Comparison of ENCODE assay signal across 8 mouse cellular contexts in the genomic region with DNA sequence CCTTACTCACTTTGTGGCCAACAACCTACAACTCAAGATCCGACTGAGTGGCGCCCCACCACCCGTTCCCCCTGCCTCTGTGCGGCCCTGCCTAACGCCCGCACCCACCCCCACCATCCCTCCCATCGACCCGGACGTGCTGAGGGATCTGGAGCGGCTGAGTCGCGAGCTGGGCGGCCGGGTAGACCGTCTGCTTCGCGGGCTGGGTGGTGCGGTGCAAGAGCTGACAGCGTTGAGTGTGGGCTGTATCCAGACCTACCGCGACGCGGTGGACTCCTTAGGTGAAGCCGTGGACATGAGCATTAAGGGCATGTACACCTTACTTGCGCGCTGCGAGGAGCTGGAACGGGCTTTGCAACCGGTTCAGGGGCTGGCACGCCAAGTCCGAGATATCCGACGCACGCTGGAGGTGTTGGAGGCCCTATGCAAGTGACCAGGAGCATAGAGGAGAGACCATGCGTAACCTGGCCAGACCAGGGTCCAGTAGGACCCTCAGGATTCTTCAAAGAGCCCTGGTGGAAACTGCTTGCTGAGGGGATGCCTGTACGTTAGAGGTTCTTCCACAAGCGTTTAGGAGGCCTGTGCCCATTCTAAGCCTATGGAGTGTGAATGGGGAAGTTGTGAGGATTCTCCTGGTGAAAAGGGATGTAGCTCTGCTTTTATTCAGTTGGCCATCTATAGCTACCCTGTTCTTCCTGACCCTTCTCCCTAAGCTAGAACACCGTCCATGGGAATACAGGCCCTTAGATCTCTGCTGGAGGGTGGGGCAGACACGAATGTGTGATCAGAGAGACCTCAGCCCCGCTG. TPM values are rescaled to one million over a fixed set of nuclear protein-coding genes. Genes with fewer than 3 reads are reported as not detected.
A peak's percentile ranks its signal among the peaks of the same experiment; 100 is the strongest.
DNase-seq lines count a peak whose midpoint lies in the region; ATAC-seq and TF ChIP-seq lines count a peak whose summit lies in the region.

No protein-coding gene starts in this region.

- TF ChIP-seq CTCF in ES-Bruce4 (IDR thresholded peaks at IDR 0.05; ENCODE audit: low read depth, low read length): no peak

- no peak for TF ChIP-seq EP300 in ES-Bruce4 (IDR thresholded peaks at IDR 0.05; ENCODE audit: insufficient read depth, low read depth, low read length)

- no peak overlapping the region for H3K27ac ChIP-seq in ES-Bruce4 (ENCODE audit: insufficient read depth, low read length)
- peak overlapping the region; percentile 96 for H3K27ac ChIP-seq in heart, embryonic 16.5 days (ENCODE audit: low read length)
- peak overlapping the region; percentile 86; the same call in 1 of the 2 replicates for H3K27ac ChIP-seq in limb, embryonic 13.5 days
- peak overlapping the region; percentile 95 for H3K27ac ChIP-seq in neural tube, embryonic 13.5 days (replicated peaks)

- no peaks in the 10 kb centered on the region for H3K27me3 ChIP-seq in ES-Bruce4 (ENCODE audit: control insufficient read depth, insufficient read depth, low read length, poor library complexity, severe bottlenecking)
- no peaks in the 10 kb centered on the region for H3K27me3 ChIP-seq in heart, embryonic 16.5 days (ENCODE audit: control insufficient read depth, insufficient read depth, low read length)
- no peaks in the 10 kb centered on the region for H3K27me3 ChIP-seq in limb, embryonic 13.5 days
- H3K27me3 ChIP-seq in neural tube, embryonic 13.5 days: peaks cover 3% of the 10 kb centered on the region; the same call in 1 of the 2 replicates

- no peak for TF ChIP-seq POLR2A in ES-Bruce4 (IDR thresholded peaks at IDR 0.05; ENCODE audit: insufficient read depth, low read length)

- WGBS in heart, embryonic 16.5 days: 1% methylated on average over 40 of the region's 40 CpGs
- 2% methylated on average over 40 of the region's 40 CpGs for WGBS in limb, embryonic 13.5 days
- 2% methylated on average over 40 of the region's 40 CpGs for WGBS in neural tube, embryonic 13.5 days

- DNase-seq in layer of hippocampus, adult 11-12 months (ENCODE audit: low spot score): peak; percentile 35
- DNase-seq in layer of hippocampus, adult 8-10 months (ENCODE audit: low spot score in 2 of 2): no peak
- peak; percentile 51 for DNase-seq in cerebellum, adult 8-10 months

- H3K9me3 ChIP-seq in ES-Bruce4 (replicated peaks; ENCODE audit: control insufficient read depth, insufficient read depth, low read length, poor library complexity, severe bottlenecking): no peaks in the 10 kb centered on the region
- H3K9me3 ChIP-seq in heart, embryonic 16.5 days (replicated peaks; ENCODE audit: control insufficient read depth, low read length): no peaks in the 10 kb centered on the region
- H3K9me3 ChIP-seq in limb, embryonic 13.5 days: no peaks in the 10 kb centered on the region
- no peaks in the 10 kb centered on the region for H3K9me3 ChIP-seq in neural tube, embryonic 13.5 days

- peak overlapping the region; percentile 81 for H3K4me2 ChIP-seq in heart, embryonic 16.5 days (ENCODE audit: low read depth, low read length)
- H3K4me2 ChIP-seq in limb, embryonic 13.5 days (replicated peaks): peak overlapping the region; percentile 95
- H3K4me2 ChIP-seq in neural tube, embryonic 13.5 days: peak overlapping the region; percentile 91

- no peaks in the 10 kb centered on the region for H3K4me1 ChIP-seq in ES-Bruce4 (ENCODE audit: control insufficient read depth, insufficient read depth, low read length)
- peaks cover 27% of the 10 kb centered on the region for H3K4me1 ChIP-seq in heart, embryonic 16.5 days (ENCODE audit: control insufficient read depth, insufficient read depth, low read length)
- H3K4me1 ChIP-seq in limb, embryonic 13.5 days: peaks cover 33% of the 10 kb centered on the region
- H3K4me1 ChIP-seq in neural tube, embryonic 13.5 days (replicated peaks): peaks cover 41% of the 10 kb centered on the region

- peak overlapping the region; percentile 79 for H3K4me3 ChIP-seq in ES-Bruce4 (ENCODE audit: low read depth, low read length)
- peak overlapping the region; percentile 95 for H3K4me3 ChIP-seq in heart, embryonic 16.5 days (ENCODE audit: low read length)
- H3K4me3 ChIP-seq in limb, embryonic 13.5 days: peak overlapping the region; percentile 90
- H3K4me3 ChIP-seq in neural tube, embryonic 13.5 days: peak overlapping the region; percentile 81

- peak overlapping the region; percentile 87 for H3K9ac ChIP-seq in ES-Bruce4 (ENCODE audit: low read depth, poor library complexity, severe bottlenecking)
- peak overlapping the region; percentile 96 for H3K9ac ChIP-seq in heart, embryonic 16.5 days (ENCODE audit: low read length)
- H3K9ac ChIP-seq in limb, embryonic 13.5 days: peak overlapping the region; percentile 88
- peak overlapping the region; percentile 90 for H3K9ac ChIP-seq in neural tube, embryonic 13.5 days

- no peaks in the 10 kb centered on the region for H3K36me3 ChIP-seq in ES-Bruce4 (ENCODE audit: control insufficient read depth, insufficient read depth, low read length, poor library complexity, severe bottlenecking)
- no peaks in the 10 kb centered on the region for H3K36me3 ChIP-seq in heart, embryonic 16.5 days (ENCODE audit: control insufficient read depth, insufficient read depth)
- H3K36me3 ChIP-seq in limb, embryonic 13.5 days: no peaks in the 10 kb centered on the region
- no peaks in the 10 kb centered on the region for H3K36me3 ChIP-seq in neural tube, embryonic 13.5 days

- ATAC-seq in heart, embryonic 16.5 days (replicated peaks; ENCODE audit: extremely low read depth, insufficient read depth, low FRiP score): no peak
- no peak for ATAC-seq in limb, embryonic 13.5 days (ENCODE audit: low FRiP score, low read depth)
- ATAC-seq in neural tube, embryonic 13.5 days (ENCODE audit: low read depth): peak; percentile 5; the same call in 1 of the 2 replicates
- no peak for ATAC-seq in megakaryocyte progenitor cell, adult 5-6 weeks (replicated peaks; ENCODE audit: poor library complexity)

RNA-seq across cellular contexts. Expression of a gene that starts 1.1 kb away (rescaled TPM):
- 10 to 100 TPM; 30.8 to 33.3 (median 31.5) TPM for total RNA-seq in layer of hippocampus, adult 8-10 months (2022)
- polyA plus RNA-seq in ES-Bruce4 (2011; ENCODE audit: insufficient read depth, insufficient read length, low read depth, missing spikeins): 4.0 and 7.0 TPM in 2 replicates
- 11.2 and 12.0 TPM in 2 replicates for polyA plus RNA-seq in heart, embryonic 16.5 days (2015; fragmentation: Nextera tagmentation; extraction: Ambion mirVana)
- 9.5 and 9.6 TPM in 2 replicates for polyA plus RNA-seq in limb, embryonic 13.5 days (2015; fragmentation: Nextera tagmentation; extraction: Ambion mirVana)
- 14.7 and 16.8 TPM in 2 replicates for polyA plus RNA-seq in neural tube, embryonic 13.5 days (2015; fragmentation: Nextera tagmentation; extraction: Ambion mirVana)
- 6.2 and 7.6 TPM in 2 replicates for total RNA-seq in megakaryocyte progenitor cell, adult 5-6 weeks (2015)
- total RNA-seq in megakaryocyte progenitor cell, adult 5-6 weeks (2017): 6.6 and 6.7 TPM in 2 replicates

RNA-seq across cellular contexts. Expression of a gene that starts 10.0 kb away (rescaled TPM):
- total RNA-seq in layer of hippocampus, adult 8-10 months (2022): 10 to 100 TPM; 14.8 to 21.0 (median 19.0) TPM
- 17.1 and 24.7 TPM in 2 replicates for polyA plus RNA-seq in ES-Bruce4 (2011; ENCODE audit: insufficient read depth, insufficient read length, low read depth, missing spikeins)
- 43.3 and 46.5 TPM in 2 replicates for polyA plus RNA-seq in heart, embryonic 16.5 days (2015; fragmentation: Nextera tagmentation; extraction: Ambion mirVana)
- polyA plus RNA-seq in limb, embryonic 13.5 days (2015; fragmentation: Nextera tagmentation; extraction: Ambion mirVana): 46.4 and 52.0 TPM in 2 replicates
- polyA plus RNA-seq in neural tube, embryonic 13.5 days (2015; fragmentation: Nextera tagmentation; extraction: Ambion mirVana): 28.4 and 29.2 TPM in 2 replicates
- 18.6 and 23.4 TPM in 2 replicates for total RNA-seq in megakaryocyte progenitor cell, adult 5-6 weeks (2015)
- total RNA-seq in megakaryocyte progenitor cell, adult 5-6 weeks (2017): 23.9 and 40.6 TPM in 2 replicates

RNA-seq across cellular contexts. Expression of a gene that starts 15.2 kb away (rescaled TPM):
- total RNA-seq in layer of hippocampus, adult 8-10 months (2022): 1 to 10 TPM in 2 of 4 experiments, under 1 TPM in 2; 0.52 to 1.6 (median 0.88) TPM
- 108 and 121 TPM in 2 replicates for polyA plus RNA-seq in ES-Bruce4 (2011; ENCODE audit: insufficient read depth, insufficient read length, low read depth, missing spikeins)
- 85.7 and 95.3 TPM in 2 replicates for polyA plus RNA-seq in heart, embryonic 16.5 days (2015; fragmentation: Nextera tagmentation; extraction: Ambion mirVana)
- 140 and 141 TPM in 2 replicates for polyA plus RNA-seq in limb, embryonic 13.5 days (2015; fragmentation: Nextera tagmentation; extraction: Ambion mirVana)
- polyA plus RNA-seq in neural tube, embryonic 13.5 days (2015; fragmentation: Nextera tagmentation; extraction: Ambion mirVana): 22.7 and 33.0 TPM in 2 replicates
- 100 and 103 TPM in 2 replicates for total RNA-seq in megakaryocyte progenitor cell, adult 5-6 weeks (2015)
- 103 and 128 TPM in 2 replicates for total RNA-seq in megakaryocyte progenitor cell, adult 5-6 weeks (2017)

RNA-seq across cellular contexts. Expression of a gene that starts 27.6 kb away (rescaled TPM):
- 100 to 1,000 TPM; 926 to 962 (median 934) TPM for total RNA-seq in layer of hippocampus, adult 8-10 months (2022)
- 39.5 and 41.6 TPM in 2 replicates for polyA plus RNA-seq in ES-Bruce4 (2011; ENCODE audit: insufficient read depth, insufficient read length, low read depth, missing spikeins)
- polyA plus RNA-seq in heart, embryonic 16.5 days (2015; fragmentation: Nextera tagmentation; extraction: Ambion mirVana): 84.1 and 91.1 TPM in 2 replicates
- 82.8 and 88.6 TPM in 2 replicates for polyA plus RNA-seq in limb, embryonic 13.5 days (2015; fragmentation: Nextera tagmentation; extraction: Ambion mirVana)
- polyA plus RNA-seq in neural tube, embryonic 13.5 days (2015; fragmentation: Nextera tagmentation; extraction: Ambion mirVana): 268 and 282 TPM in 2 replicates
- total RNA-seq in megakaryocyte progenitor cell, adult 5-6 weeks (2015): 36.6 and 41.2 TPM in 2 replicates
- total RNA-seq in megakaryocyte progenitor cell, adult 5-6 weeks (2017): 8.2 and 12.8 TPM in 2 replicates

RNA-seq across cellular contexts. Expression of a gene that starts 34.4 kb away (rescaled TPM):
- total RNA-seq in layer of hippocampus, adult 8-10 months (2022): 100 to 1,000 TPM in 2 of 4 experiments, 10 to 100 TPM in 2; 91.2 to 107 (median 97.7) TPM
- polyA plus RNA-seq in ES-Bruce4 (2011; ENCODE audit: insufficient read depth, insufficient read length, low read depth, missing spikeins): 25.0 and 29.3 TPM in 2 replicates
- 19.6 and 21.9 TPM in 2 replicates for polyA plus RNA-seq in heart, embryonic 16.5 days (2015; fragmentation: Nextera tagmentation; extraction: Ambion mirVana)
- 9.3 and 12.0 TPM in 2 replicates for polyA plus RNA-seq in limb, embryonic 13.5 days (2015; fragmentation: Nextera tagmentation; extraction: Ambion mirVana)
- polyA plus RNA-seq in neural tube, embryonic 13.5 days (2015; fragmentation: Nextera tagmentation; extraction: Ambion mirVana): 8.0 and 8.4 TPM in 2 replicates
- 8.3 and 8.8 TPM in 2 replicates for total RNA-seq in megakaryocyte progenitor cell, adult 5-6 weeks (2015)
- 4.0 and 4.8 TPM in 2 replicates for total RNA-seq in megakaryocyte progenitor cell, adult 5-6 weeks (2017)

Comparison
In these comparisons a context has a peak if more than half of its experiments do, and no peak if none do; other contexts are left out.
1. DNase-seq: peak in layer of hippocampus, adult 11-12 months (single experiment) and cerebellum, adult 8-10 months (single experiment); none in layer of hippocampus, adult 8-10 months (0 of 2).
2. Peak in every context shown above with its lines, with median percentiles within 50 percentile points of each other: H3K4me3 ChIP-seq, H3K9ac ChIP-seq and H3K4me2 ChIP-seq.